In genomic region chr5:29735557-29736061, GRCm38 (mm10) we compare ENCODE assay signal across 8 mouse cellular contexts. TPM values are rescaled to one million over a fixed set of nuclear protein-coding genes. Genes with fewer than 3 reads are reported as not detected.
DNase-seq lines count a peak whose midpoint lies in the region; ATAC-seq lines count a peak whose summit lies in the region.

Gene Dnajb6 (plus strand): TSS chr5:29735688.
Gene Gm5129 (minus strand): TSS chr5:29735936.

- under 1% methylated on average over 46 of the region's 46 CpGs for WGBS in forebrain, embryonic 11.5 days
- under 1% methylated on average over 46 of the region's 46 CpGs for WGBS in heart, embryonic 16.5 days
- under 1% methylated on average over 46 of the region's 46 CpGs for WGBS in liver, embryonic 15.5 days (ENCODE audit: insufficient replicate concordance)
- under 1% methylated on average over 46 of the region's 46 CpGs for WGBS in neural tube, embryonic 12.5 days

- peak within 1 kb of the TSS; percentile 95 for H3K9ac ChIP-seq in forebrain, embryonic 11.5 days (ENCODE audit: low read length)
- peak within 1 kb of the TSS; percentile 96 for H3K9ac ChIP-seq in heart, embryonic 16.5 days (ENCODE audit: low read length)
- peak within 1 kb of the TSS; percentile 92 for H3K9ac ChIP-seq in liver, embryonic 15.5 days
- peak within 1 kb of the TSS; percentile 97 for H3K9ac ChIP-seq in neural tube, embryonic 12.5 days

- peak within 1 kb of the TSS; percentile 89 for H3K27ac ChIP-seq in forebrain, embryonic 11.5 days (ENCODE audit: low read depth, low read length)
- peak within 1 kb of the TSS; percentile 99 for H3K27ac ChIP-seq in heart, embryonic 16.5 days (ENCODE audit: low read length)
- peak within 1 kb of the TSS; percentile 95 for H3K27ac ChIP-seq in liver, embryonic 15.5 days (replicated peaks)
- peak within 1 kb of the TSS; percentile 89 for H3K27ac ChIP-seq in neural tube, embryonic 12.5 days

- no peaks in the 10 kb centered on the region for H3K27me3 ChIP-seq in forebrain, embryonic 11.5 days (ENCODE audit: control insufficient read depth, insufficient read depth, low read length)
- H3K27me3 ChIP-seq in heart, embryonic 16.5 days (ENCODE audit: control insufficient read depth, insufficient read depth, low read length), result no peaks in the 10 kb centered on the region
- H3K27me3 ChIP-seq in liver, embryonic 15.5 days, result no peaks in the 10 kb centered on the region
- H3K27me3 ChIP-seq in neural tube, embryonic 12.5 days (replicated peaks), result no peaks in the 10 kb centered on the region

- peak within 1 kb of the TSS; percentile 72 for H3K4me2 ChIP-seq in forebrain, embryonic 11.5 days (ENCODE audit: low read depth, low read length, severe bottlenecking)
- peak within 1 kb of the TSS; percentile 80 for H3K4me2 ChIP-seq in heart, embryonic 16.5 days (ENCODE audit: low read depth, low read length)
- H3K4me2 ChIP-seq in liver, embryonic 15.5 days, result peak within 1 kb of the TSS; percentile 81
- H3K4me2 ChIP-seq in neural tube, embryonic 12.5 days (replicated peaks), result peak within 1 kb of the TSS; percentile 87

- peak within 1 kb of the TSS; percentile 92 for H3K4me3 ChIP-seq in forebrain, embryonic 11.5 days (ENCODE audit: low read depth, low read length)
- H3K4me3 ChIP-seq in heart, embryonic 16.5 days (ENCODE audit: low read length), result peak within 1 kb of the TSS; percentile 95
- H3K4me3 ChIP-seq in liver, embryonic 15.5 days (replicated peaks), result peak within 1 kb of the TSS; percentile 91
- peak within 1 kb of the TSS; percentile 95 for H3K4me3 ChIP-seq in neural tube, embryonic 12.5 days

- DNase-seq in CD8-positive naive resting alpha-beta T cell, adult 2 months (ENCODE audit: low read depth in 2 of 2, low spot score in 2 of 2), result peak; percentile 99
- DNase-seq in c-Kit-positive CD71-negative TER-119-negative erythroid progenitor cells, embryonic 14.5 days (ENCODE audit: low read depth), result peak; percentile 89
- peak; percentile 95 for DNase-seq in forebrain, embryonic 11.5 days (ENCODE audit: low spot score)
- peak; percentile 97 to 98 for DNase-seq in kidney, postnatal 36 days
- peak; percentile 95 for DNase-seq in telencephalon, adult 2 months (ENCODE audit: low read depth, low spot score)

- H3K9me3 ChIP-seq in forebrain, embryonic 11.5 days (ENCODE audit: control insufficient read depth, low read length), result no peaks in the 10 kb centered on the region
- H3K9me3 ChIP-seq in heart, embryonic 16.5 days (replicated peaks; ENCODE audit: control insufficient read depth, low read length), result no peaks in the 10 kb centered on the region
- H3K9me3 ChIP-seq in liver, embryonic 15.5 days (replicated peaks), result no peaks in the 10 kb centered on the region
- no peaks in the 10 kb centered on the region for H3K9me3 ChIP-seq in neural tube, embryonic 12.5 days

- peaks cover 8% of the 10 kb centered on the region; the same call in 1 of the 2 replicates for H3K4me1 ChIP-seq in forebrain, embryonic 11.5 days (replicated peaks; ENCODE audit: control insufficient read depth, insufficient read depth, low read length)
- peaks cover 27% of the 10 kb centered on the region for H3K4me1 ChIP-seq in heart, embryonic 16.5 days (ENCODE audit: control insufficient read depth, insufficient read depth, low read length)
- peaks cover 43% of the 10 kb centered on the region for H3K4me1 ChIP-seq in liver, embryonic 15.5 days (replicated peaks)
- peaks cover 19% of the 10 kb centered on the region for H3K4me1 ChIP-seq in neural tube, embryonic 12.5 days

- ATAC-seq in forebrain, embryonic 11.5 days (replicated peaks; ENCODE audit: low FRiP score), result peak; percentile 95
- ATAC-seq in heart, embryonic 16.5 days (replicated peaks; ENCODE audit: extremely low read depth, insufficient read depth, low FRiP score), result peak; percentile 89
- ATAC-seq in liver, embryonic 15.5 days (ENCODE audit: insufficient read depth), result peak; percentile 92
- ATAC-seq in neural tube, embryonic 12.5 days (ENCODE audit: low FRiP score, low read depth), result peak; percentile 95

- no peaks in the 10 kb centered on the region for H3K36me3 ChIP-seq in forebrain, embryonic 11.5 days (ENCODE audit: control insufficient read depth, insufficient read depth, low read length)
- H3K36me3 ChIP-seq in heart, embryonic 16.5 days (ENCODE audit: control insufficient read depth, insufficient read depth), result no peaks in the 10 kb centered on the region
- H3K36me3 ChIP-seq in liver, embryonic 15.5 days (replicated peaks), result no peaks in the 10 kb centered on the region
- H3K36me3 ChIP-seq in neural tube, embryonic 12.5 days, result no peaks in the 10 kb centered on the region

RNA-seq across cellular contexts. Expression of gene Dnajb6, which starts in this region (rescaled TPM):
- polyA plus RNA-seq in forebrain, embryonic 11.5 days (2014; fragmentation: Nextera tagmentation; extraction: Ambion mirVana), result 210 and 226 TPM in 2 replicates
- polyA plus RNA-seq in heart, embryonic 16.5 days (2015; fragmentation: Nextera tagmentation; extraction: Ambion mirVana), result 92.3 and 96.2 TPM in 2 replicates
- polyA plus RNA-seq in liver, embryonic 15.5 days (2015; fragmentation: Nextera tagmentation; extraction: Ambion mirVana), result 71.6 and 81.4 TPM in 2 replicates
- 247 and 271 TPM in 2 replicates for polyA plus RNA-seq in neural tube, embryonic 12.5 days (2016; fragmentation: Nextera tagmentation; extraction: Ambion mirVana)

RNA-seq across cellular contexts. Expression of gene Gm5129, which starts in this region (rescaled TPM):
- not detected in 2 replicates for polyA plus RNA-seq in forebrain, embryonic 11.5 days (2014; fragmentation: Nextera tagmentation; extraction: Ambion mirVana)
- not detected in 2 replicates for polyA plus RNA-seq in heart, embryonic 16.5 days (2015; fragmentation: Nextera tagmentation; extraction: Ambion mirVana)
- not detected in 2 replicates for polyA plus RNA-seq in liver, embryonic 15.5 days (2015; fragmentation: Nextera tagmentation; extraction: Ambion mirVana)
- not detected in 2 replicates for polyA plus RNA-seq in neural tube, embryonic 12.5 days (2016; fragmentation: Nextera tagmentation; extraction: Ambion mirVana)

Comparison
In these comparisons a context has a peak if more than half of its experiments do, and no peak if none do; other contexts are left out.
1. Peak in every context shown above with its lines: DNase-seq, ATAC-seq, H3K4me3 ChIP-seq and H3K27ac ChIP-seq.